Mouse (Mus musculus): ENCODE measurements around the gene Crhr1.
"Not testable (repeated sequence)": the region's sequence is repeated elsewhere in the genome, so short reads cannot be mapped to it uniquely, and the experiment has no call there.

The Crhr1 gene

DNA sequence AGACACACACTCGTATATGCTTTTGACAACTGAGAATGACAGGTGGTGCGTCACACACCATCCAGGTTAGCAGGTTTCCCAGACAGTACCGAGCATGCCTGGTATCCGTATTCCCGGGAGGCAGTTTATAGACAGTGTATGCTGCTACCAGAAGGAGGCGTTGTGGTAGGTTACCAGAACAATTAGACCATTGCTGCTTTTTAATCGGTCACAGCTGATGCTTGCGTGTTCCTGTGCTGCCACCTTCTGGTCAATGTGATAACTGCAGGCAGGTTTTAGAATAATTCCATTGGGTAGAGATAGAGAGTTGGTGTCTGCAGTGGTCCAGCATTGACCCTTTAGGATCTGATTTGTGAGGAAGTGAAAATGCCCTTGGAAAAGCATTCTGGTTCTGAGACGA lies 63.1 kb downstream of the Crhr1 start:
- peak; percentile 90 for DNase-seq (ENCODE audit: low read depth, low spot score)

DNA sequence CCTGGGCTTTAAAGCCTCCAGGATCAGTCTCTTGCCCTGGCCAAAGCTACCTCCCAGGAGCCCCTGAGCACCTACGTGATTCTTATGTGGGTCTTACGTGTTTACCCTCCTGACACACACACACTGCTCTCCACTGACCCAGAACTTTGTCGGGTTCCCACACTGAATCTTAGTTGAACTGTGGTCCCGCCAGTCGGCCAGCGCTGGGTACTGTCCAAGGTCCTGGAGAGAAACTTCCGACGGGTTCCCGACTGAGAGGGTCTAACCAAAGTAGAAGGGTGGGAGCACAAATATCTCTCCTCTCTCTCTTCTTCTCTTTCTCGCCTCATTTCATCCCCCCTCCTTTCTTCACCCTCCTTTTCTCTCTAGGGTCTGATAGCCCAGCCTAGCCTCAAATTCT lies 65.2 kb downstream of the Crhr1 start:
- peak; percentile 63 for DNase-seq (ENCODE audit: low read depth, low spot score)

DNA sequence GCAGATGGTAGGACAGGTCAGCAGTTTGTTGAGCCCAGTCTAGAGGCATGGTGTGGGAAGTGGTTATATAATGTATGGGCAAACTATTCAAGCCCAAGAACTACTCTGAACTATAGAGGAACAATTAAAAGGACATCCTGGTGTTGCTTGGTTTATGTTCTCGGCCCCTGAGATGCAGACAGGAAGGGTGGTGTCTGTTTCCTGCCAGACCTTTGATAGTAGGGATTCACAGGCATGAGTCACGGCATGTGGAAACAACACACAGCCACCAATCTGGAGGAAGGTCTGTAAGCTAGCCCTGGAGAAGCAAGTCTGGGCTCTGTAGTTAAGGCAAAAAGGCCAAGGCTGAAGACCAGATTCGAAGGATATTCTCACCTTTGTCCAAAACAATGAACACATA lies 70.6 kb downstream of the Crhr1 start:
- DNase-seq (ENCODE audit: low read depth, low spot score) = no peak

DNA sequence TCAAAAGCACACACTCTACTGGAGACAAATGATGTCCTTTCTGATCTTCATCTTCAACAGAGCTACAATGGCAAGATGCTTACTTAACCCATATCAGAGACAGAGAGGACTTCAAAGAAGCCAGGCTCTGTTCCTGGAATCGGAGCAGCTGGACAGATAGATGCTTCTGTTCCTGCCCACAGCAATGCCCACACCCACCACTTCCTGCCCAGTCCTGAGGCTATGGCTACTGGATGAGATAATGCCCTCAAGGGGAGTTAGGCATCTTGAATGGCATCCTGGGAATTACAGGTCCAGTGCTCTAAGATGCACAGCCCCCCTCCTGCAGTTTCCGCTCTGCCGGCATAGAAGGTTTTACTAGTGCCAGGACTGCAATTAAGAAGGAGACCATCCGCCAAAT lies 73.9 kb downstream of the Crhr1 start:
- DNase-seq (ENCODE audit: low read depth, low spot score) = no peak

DNA sequence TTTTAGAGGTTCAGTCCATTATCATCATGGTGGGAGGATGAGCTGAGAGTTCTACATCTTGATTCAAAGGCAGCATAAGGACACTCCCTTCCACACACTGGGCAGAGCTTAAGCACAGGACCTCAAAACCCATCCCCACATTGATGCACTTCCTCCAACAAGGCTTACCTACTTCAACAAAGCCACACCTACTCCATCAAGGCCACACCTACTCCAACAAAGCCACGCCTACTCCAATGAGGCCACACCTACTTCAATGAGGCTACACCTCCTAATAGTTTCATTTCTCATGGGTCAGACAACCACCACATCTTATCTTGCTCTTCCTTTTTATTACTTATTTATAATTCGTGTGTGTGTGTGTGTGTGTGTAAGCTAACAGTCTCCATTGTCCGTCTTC lies 76.4 kb downstream of the Crhr1 start:
- no peak for DNase-seq (ENCODE audit: low read depth, low spot score)

DNA sequence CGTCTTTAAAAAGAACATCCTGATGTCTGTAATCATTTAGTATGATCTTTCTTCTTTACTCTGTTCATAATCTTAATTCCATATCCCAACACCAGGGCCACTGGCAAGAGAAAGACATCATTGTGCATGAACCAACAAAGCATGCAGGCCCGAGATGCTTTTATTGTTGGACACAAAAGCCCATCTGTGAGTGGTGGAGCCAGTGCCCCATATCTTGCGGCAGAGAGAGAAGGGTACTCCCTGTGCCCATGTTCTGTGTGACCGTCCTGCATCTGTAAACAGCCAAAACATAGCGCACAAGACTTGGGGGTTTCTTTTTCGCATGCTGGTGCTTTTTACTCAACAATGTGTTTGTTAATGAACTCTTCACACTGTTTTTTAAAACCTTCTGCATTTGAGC lies 78.6 kb downstream of the Crhr1 start:
- DNase-seq (ENCODE audit: low read depth, low spot score) = no peak

DNA sequence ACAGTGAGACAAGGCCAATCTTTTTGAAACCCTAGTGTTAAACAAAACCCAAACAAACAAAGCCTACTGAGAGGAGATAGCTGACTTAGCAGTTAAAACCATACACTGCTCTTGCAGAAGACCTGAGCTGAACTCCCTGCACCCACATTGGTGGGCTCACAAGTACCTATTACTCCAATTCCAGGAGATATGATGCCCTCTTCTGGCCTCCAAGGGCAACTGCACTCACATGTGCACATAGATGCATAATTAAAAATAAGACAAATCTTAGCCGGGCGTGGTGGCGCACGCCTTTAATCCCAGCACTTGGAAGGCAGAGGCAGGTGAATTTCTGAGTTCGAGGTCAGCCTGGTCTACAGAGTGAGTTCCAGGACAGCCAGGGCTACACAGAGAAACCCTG lies 81.5 kb downstream of the Crhr1 start:
- DNase-seq (ENCODE audit: low read depth, low spot score) = not testable (repeated sequence)

DNA sequence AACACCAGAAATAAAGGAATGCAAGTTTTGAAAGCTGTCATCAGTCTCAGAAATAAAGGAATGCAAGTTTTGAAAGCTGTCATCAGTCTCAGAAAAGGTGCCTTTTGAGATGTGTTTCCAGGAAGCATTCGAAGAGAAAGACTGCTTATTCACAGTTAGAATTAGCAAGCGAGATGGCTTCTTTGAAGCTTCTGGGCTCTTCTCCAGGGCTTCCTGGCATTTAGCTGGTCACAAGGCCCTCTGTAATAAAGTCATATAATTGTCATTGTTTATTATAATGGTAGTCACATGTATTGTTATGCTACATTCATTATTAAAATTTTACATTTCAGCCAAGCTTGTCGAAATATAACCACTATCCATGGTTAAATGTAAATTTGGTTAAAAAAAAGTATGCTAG lies 85.4 kb downstream of the Crhr1 start:
- no peak for DNase-seq (ENCODE audit: low read depth, low spot score)

DNA sequence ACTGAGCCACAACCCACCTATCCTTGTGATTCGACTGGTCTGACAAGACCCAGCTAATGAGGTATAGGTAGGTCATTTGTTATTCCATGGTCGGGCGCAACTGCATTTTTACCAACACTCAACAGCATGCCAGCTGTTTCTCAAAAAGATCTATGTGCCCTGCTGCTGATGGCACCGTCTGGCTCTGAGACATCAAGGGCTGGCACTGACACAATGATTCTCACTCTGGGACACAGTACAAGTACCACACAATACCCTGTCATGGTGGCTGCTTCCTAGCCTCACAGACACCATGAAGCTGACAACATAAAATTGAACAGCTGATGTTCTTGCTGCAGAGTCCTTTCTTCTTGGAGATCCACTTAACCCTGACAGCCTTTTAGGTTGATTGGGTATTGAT lies 87.6 kb downstream of the Crhr1 start:
- no peak for DNase-seq (ENCODE audit: low read depth, low spot score)

DNA sequence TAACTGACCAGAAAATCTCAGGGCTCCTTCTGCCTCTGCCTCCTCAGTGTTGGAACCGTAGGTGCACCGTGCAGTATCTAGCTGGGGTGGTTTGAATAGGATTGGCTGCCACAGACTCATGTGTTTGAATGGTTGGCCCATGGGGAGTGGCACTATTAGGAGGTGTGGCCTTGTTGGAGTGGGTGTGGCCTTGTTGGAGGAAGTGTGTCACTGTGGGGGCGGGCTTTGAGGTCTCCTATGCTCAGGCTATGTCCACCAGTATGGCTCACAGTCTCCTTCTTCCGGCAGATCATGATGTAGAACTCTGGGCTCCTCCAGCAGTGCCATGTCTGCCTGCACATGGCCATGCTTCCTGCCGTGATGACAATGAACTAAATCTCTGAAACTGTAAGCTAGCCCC lies 89.1 kb downstream of the Crhr1 start:
- DNase-seq (ENCODE audit: low read depth, low spot score) = no peak

DNA sequence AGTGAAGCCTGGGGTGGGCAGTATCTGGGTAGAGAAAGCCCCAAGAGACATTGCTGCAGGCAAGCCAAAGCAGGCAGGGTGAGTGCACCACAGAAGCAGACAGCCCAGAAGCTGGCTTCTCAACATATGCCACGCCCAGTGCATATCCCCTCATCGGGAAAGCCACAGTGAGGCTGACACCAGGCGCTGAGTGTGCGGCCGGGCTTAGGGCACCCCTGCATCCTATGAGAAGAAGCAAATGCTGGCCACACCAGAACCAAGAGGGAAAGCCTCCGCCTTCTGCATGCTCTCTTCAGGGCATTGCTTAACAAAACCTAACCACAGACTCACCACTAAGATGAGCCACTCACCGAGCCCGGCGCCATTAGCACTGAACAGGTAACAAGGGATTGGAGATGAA lies 90.6 kb downstream of the Crhr1 start:
- DNase-seq (ENCODE audit: low read depth, low spot score) = no peak
